Mouse (Mus musculus): ENCODE results near the gene Aff1.

GRCm38 (mm10) chr5:103835471-103836147 lies 143.4 kb downstream of the Aff1 start:
- TF ChIP-seq FLI1 (IDR thresholded peaks at IDR 0.05; ENCODE audit: low read length) (no peak), GATA1 (IDR thresholded peaks at IDR 0.05; ENCODE audit: borderline replicate concordance, low read length) (no peak)

All from megakaryocyte, embryonic 14.5 days (primary cell).